Mouse (Mus musculus) urinary bladder, postnatal 14 days (tissue): ENCODE data around the gene Gm28047.
A peak's percentile ranks its signal among the peaks of the same experiment; 100 is the strongest.

Experiments used
- DNase-seq: peaks from one replicate; pipeline ENCODE4 v3.0.0; 2021; ENCODE audit warnings: low spot score

Gene Gm28047

GRCm38 (mm10) chr15:102516293-102516692 lies 108.6 kb downstream of the Gm28047 start:
- DNase-seq, result no peak

GRCm38 (mm10) chr15:102515791-102516190 lies 109.1 kb downstream of the Gm28047 start:
- no peak for DNase-seq

GRCm38 (mm10) chr15:102515261-102515660 lies 109.6 kb downstream of the Gm28047 start:
- no peak for DNase-seq

- no peak for DNase-seq
Observed at GRCm38 (mm10) chr15:102513004-102513403, 111.9 kb downstream of the Gm28047 start.

GRCm38 (mm10) chr15:102512471-102512870 lies 112.4 kb downstream of the Gm28047 start:
- no peak for DNase-seq

- DNase-seq, result no peak
Observed at GRCm38 (mm10) chr15:102512010-102512409, 112.9 kb downstream of the Gm28047 start.

- no peak for DNase-seq
Observed at GRCm38 (mm10) chr15:102511285-102511833, 113.5 kb downstream of the Gm28047 start.

GRCm38 (mm10) chr15:102510590-102511284 lies 114.1 kb downstream of the Gm28047 start:
- DNase-seq, result peak; percentile 85

- no peak for DNase-seq
Observed at GRCm38 (mm10) chr15:102510110-102510509, 114.8 kb downstream of the Gm28047 start.

- DNase-seq, result no peak
Observed at GRCm38 (mm10) chr15:102508336-102508735, 116.5 kb downstream of the Gm28047 start.

GRCm38 (mm10) chr15:102507561-102507960 lies 117.3 kb downstream of the Gm28047 start:
- no peak for DNase-seq

GRCm38 (mm10) chr15:102506864-102507263 lies 118.0 kb downstream of the Gm28047 start:
- DNase-seq, result no peak

GRCm38 (mm10) chr15:102506464-102506830 lies 118.4 kb downstream of the Gm28047 start:
- DNase-seq, result no peak

GRCm38 (mm10) chr15:102505770-102506463 lies 119.0 kb downstream of the Gm28047 start:
- no peak for DNase-seq

GRCm38 (mm10) chr15:102505073-102505769 lies 119.6 kb downstream of the Gm28047 start:
- DNase-seq, result no peak

GRCm38 (mm10) chr15:102503924-102504782 lies 120.7 kb downstream of the Gm28047 start:
- no peak for DNase-seq

- no peak for DNase-seq
Observed at GRCm38 (mm10) chr15:102503447-102503846, 121.4 kb downstream of the Gm28047 start, which contains the start of gene Gm10337. TSS of gene Gm10337 (plus strand) at chr15:102503722.

- DNase-seq, result no peak
Observed at GRCm38 (mm10) chr15:102502254-102502840, 122.5 kb downstream of the Gm28047 start.

- DNase-seq, result no peak
Observed at GRCm38 (mm10) chr15:102501084-102501814, 123.6 kb downstream of the Gm28047 start.

GRCm38 (mm10) chr15:102500479-102500878 lies 124.4 kb downstream of the Gm28047 start:
- no peak for DNase-seq

- DNase-seq, result no peak
Observed at GRCm38 (mm10) chr15:102499851-102500250, 125.0 kb downstream of the Gm28047 start.
